Mouse (Mus musculus) T-helper 17 cell (primary cell): Measurements from ENCODE around the gene Acot13.

Experiments
- in situ Hi-C, 2 experiments: fragments of 300-600 bp; cut with MboI, MseI; formaldehyde crosslinking; loops; 1 replicate in 1 of 2; 2 replicates in 1 of 2; pipeline ENCODE4 v1.15.1; 2025; ENCODE audit warnings: high pct_unique_total_duplicates in 2 of 2

Gene Acot13

GRCm38 (mm10) chr13:24830756-24831352, 486 bp downstream of the Acot13 start:
- in situ Hi-C loops = no loop called here

GRCm38 (mm10) chr13:24826116-24826515, 5.2 kb downstream of the Acot13 start:
- in situ Hi-C loops = no loop called here

- in situ Hi-C loops = no loop called here
Measured at GRCm38 (mm10) chr13:24825587-24825986, 5.8 kb downstream of the Acot13 start.

- in situ Hi-C loops = no loop called here
Measured at GRCm38 (mm10) chr13:24824647-24825046, 6.7 kb downstream of the Acot13 start.

- in situ Hi-C loops = no loop called here
Measured at GRCm38 (mm10) chr13:24822663-24823343, 8.5 kb downstream of the Acot13 start.

- in situ Hi-C loops = no loop called here
Measured at GRCm38 (mm10) chr13:24819931-24820330, 11.4 kb downstream of the Acot13 start.

- in situ Hi-C loops = no loop called here
Measured at GRCm38 (mm10) chr13:24816125-24817092, 14.9 kb downstream of the Acot13 start.

GRCm38 (mm10) chr13:24814616-24815015, 16.7 kb downstream of the Acot13 start:
- in situ Hi-C loops = no loop called here

GRCm38 (mm10) chr13:24812521-24812920, 18.8 kb downstream of the Acot13 start:
- in situ Hi-C loops = no loop called here

- in situ Hi-C loops = no loop called here
Measured at GRCm38 (mm10) chr13:24806079-24806478, 25.3 kb downstream of the Acot13 start.

GRCm38 (mm10) chr13:24803196-24803595, 28.1 kb downstream of the Acot13 start:
- in situ Hi-C loops = no loop called here

- in situ Hi-C loops = no loop called here
Measured at GRCm38 (mm10) chr13:24802131-24802691, 29.1 kb downstream of the Acot13 start.

- in situ Hi-C loops = no loop called here
Measured at GRCm38 (mm10) chr13:24801308-24801921, 29.9 kb downstream of the Acot13 start, which contains the start of gene BC005537. Gene BC005537, plus strand, starts transcription at chr13:24801657.

GRCm38 (mm10) chr13:24800674-24801307, 30.5 kb downstream of the Acot13 start:
- in situ Hi-C loops = no loop called here

- in situ Hi-C loops = no loop called here
Measured at GRCm38 (mm10) chr13:24799925-24800673, 31.2 kb downstream of the Acot13 start.

- in situ Hi-C loops = no loop called here
Measured at GRCm38 (mm10) chr13:24799378-24799777, 32.0 kb downstream of the Acot13 start.

GRCm38 (mm10) chr13:24798686-24799085, 32.7 kb downstream of the Acot13 start:
- in situ Hi-C loops = no loop called here

- in situ Hi-C loops = no loop called here
Measured at GRCm38 (mm10) chr13:24792411-24793045, 38.8 kb downstream of the Acot13 start.

GRCm38 (mm10) chr13:24791349-24791748, 40.0 kb downstream of the Acot13 start:
- in situ Hi-C loops = no loop called here

GRCm38 (mm10) chr13:24787477-24787876, 43.9 kb downstream of the Acot13 start:
- in situ Hi-C loops = no loop called here
